Mouse (Mus musculus): ENCODE measurements around the gene Use1.

DNA sequence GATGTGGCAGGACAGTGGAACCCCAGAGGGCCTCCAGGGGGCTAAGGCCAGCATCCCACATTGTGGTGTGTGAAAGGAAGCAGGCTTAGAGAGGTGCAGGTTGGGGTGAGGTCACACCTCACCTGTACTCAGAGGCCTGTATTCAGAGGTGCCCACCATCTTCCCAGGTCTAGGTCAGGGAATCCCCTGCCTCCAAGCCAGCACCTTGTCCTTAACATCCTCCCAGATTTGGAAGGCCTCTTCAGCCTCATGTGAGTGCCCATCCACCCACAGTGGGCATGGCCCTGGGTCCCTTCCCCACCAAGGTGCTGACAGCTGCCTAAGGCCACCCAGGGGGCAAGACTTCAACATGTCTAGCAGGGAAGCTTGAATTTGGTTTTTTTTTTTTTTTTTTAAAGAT, 34.8 kb downstream of the Use1 start:
- no peak for TF ChIP-seq ZNF384 (IDR thresholded peaks at IDR 0.05; ENCODE audit: low read depth, low read length)
- no peak for TF ChIP-seq ZC3H11A (IDR thresholded peaks at IDR 0.05; ENCODE audit: borderline replicate concordance, low read depth, low read length)
